Mouse (Mus musculus) neural tube, embryonic 15.5 days (tissue): ENCODE results near the gene Prdx5. TPM values are rescaled to one million over a fixed set of nuclear protein-coding genes. Genes with fewer than 3 reads are reported as not detected.
"Not testable (repeated sequence)": the region's sequence is repeated elsewhere in the genome, so short reads cannot be mapped to it uniquely, and the experiment has no call there.

Source experiments
- ATAC-seq: fragments of 200-750 bp; cut with Nextera tagmentation; 2 replicates; pipeline ENCODE4 v1.8.0; 2017; ENCODE audit warnings: mild to moderate bottlenecking, moderate TSS enrichment, moderate library complexity; ENCODE audit not compliant: low FRiP score
- H3K27ac ChIP-seq: fragments of 300-500 bp; sonication (generic); replicated peaks from 2 replicates; pipeline ENCODE4 v1.5.1; 2015; ENCODE audit warnings: mild to moderate bottlenecking, inconsistent platforms
- H3K27me3 ChIP-seq: fragments of 300-500 bp; sonication (generic); replicated peaks from 2 replicates; pipeline ENCODE4 v1.6.1; 2015; ENCODE audit warnings: inconsistent platforms
- H3K36me3 ChIP-seq: fragments of 300-500 bp; sonication (generic); 2 replicates; pipeline ENCODE4 v1.6.1; 2015; ENCODE audit warnings: inconsistent platforms
- H3K4me1 ChIP-seq: fragments of 300-500 bp; sonication (generic); 2 replicates; pipeline ENCODE4 v1.6.1; 2015; ENCODE audit warnings: inconsistent platforms
- H3K4me2 ChIP-seq: fragments of 300-500 bp; sonication (generic); 2 replicates; pipeline ENCODE4 v1.6.1; 2015; ENCODE audit warnings: inconsistent platforms, mild to moderate bottlenecking, moderate library complexity
- H3K4me3 ChIP-seq: fragments of 300-500 bp; sonication (generic); replicated peaks from 2 replicates; pipeline ENCODE4 v1.5.1; 2015; ENCODE audit warnings: mild to moderate bottlenecking, inconsistent platforms
- H3K9ac ChIP-seq: fragments of 300-500 bp; sonication (generic); replicated peaks from 2 replicates; pipeline ENCODE4 v1.6.1; 2015; ENCODE audit warnings: mild to moderate bottlenecking, inconsistent platforms
- H3K9me3 ChIP-seq: fragments of 300-500 bp; sonication (generic); replicated peaks from 2 replicates; pipeline ENCODE4 v1.6.1; 2016; ENCODE audit warnings: inconsistent platforms
- WGBS: fragments of 180-500 bp; shearing (Covaris S2); methylation state at CpG from one replicate; pipeline ENCODE4 v1.1.7; 2015; ENCODE audit warnings: mixed read lengths; 5-methylcytosine and 5-hydroxymethylcytosine counted together
- polyA plus RNA-seq: library from polyadenylated mRNA; unstranded; fragments of >200 nt; fragmentation: Nextera tagmentation; extraction: Ambion mirVana; gene quantifications from 2 replicates; pipeline ENCODE4 v1.2.1, GENCODE M21; 2015

Gene Prdx5
- polyA plus RNA-seq, 1 experiment from 2014 or later = 417 TPM

GRCm38 (mm10) chr19:6899641-6900040, 10.3 kb downstream of the Prdx5 start:
- H3K4me1 ChIP-seq = no peaks in the 10 kb centered on the region
- H3K36me3 ChIP-seq = peaks cover 8% of the 10 kb centered on the region; the same call in 1 of the 2 replicates
- H3K27ac ChIP-seq = no peak overlapping the region
- ATAC-seq = no peak
- 76% methylated on average over 4 of the region's 4 CpGs for WGBS
- no peaks in the 10 kb centered on the region for H3K9me3 ChIP-seq
- no peak overlapping the region for H3K9ac ChIP-seq
- H3K4me3 ChIP-seq = no peak overlapping the region
- H3K4me2 ChIP-seq = no peak overlapping the region
- H3K27me3 ChIP-seq = no peaks in the 10 kb centered on the region

- H3K4me3 ChIP-seq, H3K27me3 ChIP-seq, H3K27ac ChIP-seq, ATAC-seq, H3K9ac ChIP-seq, H3K9me3 ChIP-seq, H3K4me2 ChIP-seq, H3K36me3 ChIP-seq, H3K4me1 ChIP-seq: not testable (repeated sequence)
- 93% methylated on average over 18 of the region's 18 CpGs for WGBS
Measured at GRCm38 (mm10) chr19:6895608-6896305, 14.1 kb downstream of the Prdx5 start.

DNA sequence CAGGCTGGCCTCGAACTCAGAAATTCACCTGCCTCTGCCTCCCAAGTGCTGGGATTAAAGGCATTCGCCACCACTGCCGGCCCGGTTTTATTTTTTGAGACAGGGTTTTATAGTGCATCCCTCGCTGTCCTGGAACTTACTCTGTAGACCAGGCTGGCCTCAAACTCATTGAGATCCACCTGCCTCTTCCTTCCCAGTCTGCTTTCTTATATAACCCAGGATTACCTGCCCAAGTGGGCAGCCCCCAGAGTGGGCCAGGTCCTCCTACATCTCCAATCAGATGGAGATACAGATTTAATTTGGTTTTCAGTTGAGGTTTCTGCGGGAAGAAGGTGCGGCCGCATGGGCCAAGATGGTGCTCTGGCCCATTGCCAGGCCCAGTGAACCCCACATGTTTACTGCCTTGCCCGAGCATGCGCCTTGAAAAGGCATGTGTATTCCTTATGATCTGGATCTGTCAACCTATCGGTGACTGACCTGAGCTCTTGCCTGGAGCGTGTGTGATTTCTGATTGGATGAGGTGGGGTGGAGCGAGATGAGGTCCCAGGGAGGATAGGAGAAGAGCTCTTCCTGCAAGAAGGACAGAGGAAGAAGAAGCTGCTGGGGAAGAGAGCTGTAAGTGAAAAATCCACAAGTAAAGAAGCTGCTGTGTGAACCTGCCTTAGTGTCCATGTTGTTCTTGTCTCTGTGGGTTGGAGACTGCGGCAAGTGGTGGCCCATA, 16.0 kb downstream of the Prdx5 start:
- no peaks in the 10 kb centered on the region for H3K9me3 ChIP-seq
- H3K27me3 ChIP-seq = no peaks in the 10 kb centered on the region
- ATAC-seq = no peak
- WGBS = 92% methylated on average over 14 of the region's 14 CpGs
- no peaks in the 10 kb centered on the region for H3K4me1 ChIP-seq
- no peaks in the 10 kb centered on the region for H3K36me3 ChIP-seq
- no peak overlapping the region for H3K27ac ChIP-seq
- no peak overlapping the region for H3K4me2 ChIP-seq
- H3K4me3 ChIP-seq = no peak overlapping the region
- H3K9ac ChIP-seq = no peak overlapping the region

- H3K9me3 ChIP-seq = no peaks in the 10 kb centered on the region
- no peak overlapping the region for H3K4me2 ChIP-seq
- 55% methylated on average over 4 of the region's 4 CpGs for WGBS
- no peak overlapping the region for H3K27ac ChIP-seq
- ATAC-seq = no peak
- H3K4me3 ChIP-seq = no peak overlapping the region
- no peaks in the 10 kb centered on the region for H3K27me3 ChIP-seq
- no peak overlapping the region for H3K9ac ChIP-seq
- H3K36me3 ChIP-seq = no peaks in the 10 kb centered on the region
- H3K4me1 ChIP-seq = no peaks in the 10 kb centered on the region
Measured at GRCm38 (mm10) chr19:6892512-6892911, 17.4 kb downstream of the Prdx5 start.

- no peak overlapping the region for H3K9ac ChIP-seq
- no peak overlapping the region for H3K27ac ChIP-seq
- H3K4me2 ChIP-seq = no peak overlapping the region
- H3K9me3 ChIP-seq = no peaks in the 10 kb centered on the region; the same call in 1 of the 2 replicates
- no peak for ATAC-seq
- no peaks in the 10 kb centered on the region for H3K36me3 ChIP-seq
- H3K4me1 ChIP-seq = no peaks in the 10 kb centered on the region
- no peak overlapping the region for H3K4me3 ChIP-seq
- WGBS = 89% methylated on average over 4 of the region's 4 CpGs
- no peaks in the 10 kb centered on the region for H3K27me3 ChIP-seq
Measured at GRCm38 (mm10) chr19:6877965-6878364, 31.9 kb downstream of the Prdx5 start.

DNA sequence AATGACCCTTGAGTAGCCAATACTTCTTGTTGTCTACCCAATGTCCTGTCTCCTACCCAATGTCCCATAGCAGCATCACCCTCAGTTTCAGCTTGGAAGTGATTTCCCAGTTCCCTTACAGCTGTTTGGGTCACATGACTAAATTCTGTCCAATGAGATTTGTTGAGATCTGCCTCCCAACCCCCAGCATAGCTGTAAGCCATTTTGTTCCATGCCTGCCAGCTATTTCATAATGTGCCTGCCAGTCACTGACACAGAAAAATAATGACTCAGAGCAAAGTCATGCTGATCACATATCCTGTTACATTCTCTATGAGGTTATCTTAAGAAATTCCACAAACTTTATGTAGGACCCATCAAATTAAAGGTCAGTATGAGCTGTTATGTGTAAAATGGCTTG, 33.1 kb downstream of the Prdx5 start:
- H3K9ac ChIP-seq = no peak overlapping the region
- no peak overlapping the region for H3K4me2 ChIP-seq
- no peak overlapping the region for H3K27ac ChIP-seq
- no peaks in the 10 kb centered on the region for H3K4me1 ChIP-seq
- no peaks in the 10 kb centered on the region for H3K27me3 ChIP-seq
- H3K36me3 ChIP-seq = no peaks in the 10 kb centered on the region
- ATAC-seq = no peak
- H3K9me3 ChIP-seq = no peaks in the 10 kb centered on the region; the same call in 1 of the 2 replicates
- no peak overlapping the region for H3K4me3 ChIP-seq

DNA sequence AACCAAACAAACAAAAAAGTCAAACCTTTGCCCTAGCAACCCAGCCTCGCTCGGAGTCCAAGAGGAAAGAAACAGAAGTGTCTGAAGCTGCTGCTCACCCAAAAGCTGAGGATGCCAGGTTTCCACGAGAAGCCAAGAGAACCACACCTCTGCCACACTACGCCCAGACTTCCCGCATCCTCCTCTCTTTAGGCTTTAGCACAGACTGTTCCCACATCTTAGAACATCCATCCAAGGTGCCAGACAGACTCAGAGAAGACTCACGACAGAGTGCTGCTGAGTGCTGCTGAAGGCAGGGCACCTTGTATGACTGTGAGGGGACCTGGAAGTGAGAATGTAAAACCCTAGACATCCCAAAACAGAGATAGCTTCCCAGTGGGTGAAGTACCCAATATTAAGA, 34.1 kb downstream of the Prdx5 start:
- Histone ChIP-seq H3K4me2 (no peak overlapping the region), H3K4me1 (no peaks in the 10 kb centered on the region), H3K9me3 (no peaks in the 10 kb centered on the region; the same call in 1 of the 2 replicates), H3K27ac (no peak overlapping the region), H3K36me3 (no peaks in the 10 kb centered on the region), H3K9ac (no peak overlapping the region), H3K27me3 (no peaks in the 10 kb centered on the region), H3K4me3 (no peak overlapping the region)
- WGBS = 91% methylated on average over 6 of the region's 6 CpGs
- ATAC-seq = no peak

- H3K27me3 ChIP-seq = no peaks in the 10 kb centered on the region
- H3K9me3 ChIP-seq = no peaks in the 10 kb centered on the region
- no peak overlapping the region for H3K9ac ChIP-seq
- H3K4me3 ChIP-seq = no peak overlapping the region
- no peak overlapping the region for H3K4me2 ChIP-seq
- no peak overlapping the region for H3K27ac ChIP-seq
- no peaks in the 10 kb centered on the region for H3K4me1 ChIP-seq
- WGBS = 76% methylated on average over 1 of the region's 1 CpGs
- no peaks in the 10 kb centered on the region for H3K36me3 ChIP-seq
- ATAC-seq = no peak
Measured at GRCm38 (mm10) chr19:6874257-6874656, 35.6 kb downstream of the Prdx5 start.

DNA sequence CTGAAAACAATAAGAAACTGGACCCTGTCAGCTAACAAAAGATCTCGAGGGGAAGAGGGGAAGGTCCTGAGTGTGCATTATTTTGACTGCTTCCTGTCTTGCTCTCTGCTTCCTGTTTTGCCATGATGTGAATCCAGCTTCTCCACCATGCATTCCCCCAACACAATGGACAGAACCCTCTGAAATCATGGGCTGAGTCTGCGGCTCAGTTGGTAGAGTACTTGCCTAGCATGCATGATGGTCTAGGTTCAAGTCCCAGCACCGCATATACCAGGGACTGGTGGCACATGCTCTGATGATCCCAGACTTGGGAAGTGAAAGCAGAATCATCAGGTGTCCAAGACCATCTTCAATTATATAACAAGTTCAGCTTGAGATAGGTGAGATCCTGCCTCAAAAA, 37.2 kb downstream of the Prdx5 start:
- ATAC-seq = no peak
- Histone ChIP-seq H3K4me1 (no peaks in the 10 kb centered on the region), H3K27me3 (no peaks in the 10 kb centered on the region), H3K36me3 (no peaks in the 10 kb centered on the region), H3K4me3 (no peak overlapping the region), H3K9me3 (no peaks in the 10 kb centered on the region), H3K9ac (no peak overlapping the region), H3K4me2 (no peak overlapping the region), H3K27ac (no peak overlapping the region)
- 86% methylated on average over 3 of the region's 3 CpGs for WGBS

GRCm38 (mm10) chr19:6871574-6872271, 38.2 kb downstream of the Prdx5 start:
- Histone ChIP-seq H3K4me3 (no peak overlapping the region), H3K4me1 (no peaks in the 10 kb centered on the region), H3K4me2 (no peak overlapping the region), H3K9me3 (no peaks in the 10 kb centered on the region), H3K27ac (no peak overlapping the region), H3K36me3 (no peaks in the 10 kb centered on the region), H3K27me3 (no peaks in the 10 kb centered on the region), H3K9ac (no peak overlapping the region)
- no peak for ATAC-seq
- 63% methylated on average over 5 of the region's 5 CpGs for WGBS

GRCm38 (mm10) chr19:6869355-6869754, 40.6 kb downstream of the Prdx5 start:
- 3% methylated on average over 5 of the region's 5 CpGs for WGBS
- no peak overlapping the region for H3K9ac ChIP-seq
- H3K4me2 ChIP-seq = peak overlapping the region; percentile 33
- ATAC-seq = no peak
- H3K27ac ChIP-seq = no peak overlapping the region
- no peaks in the 10 kb centered on the region for H3K27me3 ChIP-seq
- no peak overlapping the region for H3K4me3 ChIP-seq
- no peaks in the 10 kb centered on the region for H3K36me3 ChIP-seq
- H3K4me1 ChIP-seq = no peaks in the 10 kb centered on the region
- no peaks in the 10 kb centered on the region for H3K9me3 ChIP-seq

DNA sequence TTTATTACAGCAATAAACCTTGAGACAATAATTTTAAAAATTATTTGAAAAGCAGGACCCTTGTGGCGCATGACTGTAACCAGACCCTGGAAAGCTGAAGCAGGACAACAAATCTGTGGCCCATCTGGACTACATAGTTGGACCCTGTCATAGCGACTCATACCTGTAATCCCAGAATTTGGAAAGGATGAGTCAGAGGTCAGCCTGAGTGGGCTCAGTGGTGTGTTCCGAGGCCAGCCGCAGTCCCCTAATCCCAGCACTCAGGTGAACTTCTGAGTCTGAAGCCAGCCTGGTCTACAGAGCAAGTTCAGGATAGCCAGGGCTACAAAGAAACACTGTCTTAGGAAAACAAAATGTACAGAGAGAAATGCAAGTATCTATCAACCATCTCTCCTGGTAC, 48.5 kb downstream of the Prdx5 start:
- no peak for ATAC-seq
- Histone ChIP-seq H3K9me3 (no peaks in the 10 kb centered on the region), H3K9ac (no peak overlapping the region), H3K27me3 (no peaks in the 10 kb centered on the region), H3K27ac (no peak overlapping the region), H3K4me2 (no peak overlapping the region), H3K4me3 (no peak overlapping the region), H3K4me1 (no peaks in the 10 kb centered on the region; the same call in 1 of the 2 replicates), H3K36me3 (no peaks in the 10 kb centered on the region)
- 100% methylated on average over 4 of the region's 4 CpGs for WGBS
